Mouse (Mus musculus) MEL (cell line): ENCODE measurements at regions not wholly inside any gene's neighbourhood (a gene's known extent, or its start where the extent isn't known, plus 50 kb on each side); places are given as distances from the start of the nearest gene placed in this dataset.

Source experiments
- DNase-seq: peaks from one replicate; pipeline ENCODE4 v3.0.0; 2011; ENCODE audit warnings: low read depth, low spot score
- H3K27ac ChIP-seq: 2 replicates; pipeline ENCODE4 v1.5.1; 2012; ENCODE audit warnings: low read depth, mild to moderate bottlenecking, control low read depth, low read length, moderate library complexity; ENCODE audit not compliant: control insufficient read depth
- H3K27me3 ChIP-seq, 2 experiments: fragments of 150-350 bp in 1 of 2; sonication (generic) in 1 of 2; 2 replicates each; pipeline ENCODE4 v1.6.1; 2012; ENCODE audit warnings: low read length in 2 of 2, mild to moderate bottlenecking in 2 of 2, improper control_type of control experiment in 1 of 2, moderate library complexity in 1 of 2; ENCODE audit not compliant: insufficient read depth in 2 of 2, control insufficient read depth in 1 of 2
- H3K36me3 ChIP-seq, 2 experiments: 2 replicates each; pipeline ENCODE4 v1.6.1; 2012 to 2014; ENCODE audit warnings: low read length in 2 of 2, improper control_type of control experiment in 1 of 2, inconsistent platforms in 1 of 2, mild to moderate bottlenecking in 1 of 2; ENCODE audit not compliant: insufficient read depth in 2 of 2, control insufficient read depth in 1 of 2
- H3K4me1 ChIP-seq, 2 experiments: fragments of 150-350 bp in 1 of 2; sonication (generic) in 1 of 2; 2 replicates each; pipeline ENCODE4 v1.6.1; 2012; ENCODE audit warnings: low read length in 2 of 2, improper control_type of control experiment in 1 of 2, mild to moderate bottlenecking in 1 of 2; ENCODE audit not compliant: insufficient read depth in 2 of 2, control insufficient read depth in 1 of 2
- H3K4me3 ChIP-seq, 2 experiments: fragments of 150-350 bp in 1 of 2; sonication (generic) in 1 of 2; 2 replicates each; pipeline ENCODE4 v1.5.1; 2012; ENCODE audit warnings: low read depth in 2 of 2, low read length in 2 of 2, mild to moderate bottlenecking in 2 of 2, moderate library complexity in 2 of 2, control low read depth in 1 of 2, improper control_type of control experiment in 1 of 2; ENCODE audit not compliant: control insufficient read depth in 1 of 2, insufficient read depth in 1 of 2
- H3K79me2 ChIP-seq: 2 replicates; pipeline ENCODE4 v1.6.1; 2012; ENCODE audit warnings: mild to moderate bottlenecking, low read length, moderate library complexity; ENCODE audit not compliant: control insufficient read depth, poor library complexity, insufficient read depth
- H3K9ac ChIP-seq: 2 replicates; pipeline ENCODE4 v1.6.1; 2012; ENCODE audit warnings: low read depth, mild to moderate bottlenecking, control low read depth, low read length, moderate library complexity; ENCODE audit not compliant: control insufficient read depth, poor library complexity, severe bottlenecking
- H3K9me3 ChIP-seq: fragments of 150-350 bp; sonication (generic); replicated peaks from 2 replicates; pipeline ENCODE4 v1.6.1; 2012; ENCODE audit warnings: mild to moderate bottlenecking, low read length, improper control_type of control experiment, moderate library complexity; ENCODE audit not compliant: insufficient read depth
- BHLHE40 ChIP-seq: IDR thresholded peaks from 2 replicates; pipeline ENCODE4 v1.6.1; 2012; ENCODE audit warnings: low read depth, mild to moderate bottlenecking, inconsistent platforms, low read length, improper control_type of control experiment, borderline replicate concordance
- CHD1 ChIP-seq: IDR thresholded peaks from 2 replicates; pipeline ENCODE4 v1.6.1; 2012; ENCODE audit warnings: low read depth, mild to moderate bottlenecking, inconsistent platforms, low read length, improper control_type of control experiment
- CHD2 ChIP-seq: IDR thresholded peaks from 2 replicates; pipeline ENCODE4 v1.6.1; 2011; ENCODE audit warnings: low read length, improper control_type of control experiment
- E2F4 ChIP-seq: IDR thresholded peaks from 2 replicates; pipeline ENCODE4 v1.6.1; 2011; ENCODE audit warnings: low read depth, low read length, improper control_type of control experiment, borderline replicate concordance
- ETS1 ChIP-seq: IDR thresholded peaks from 2 replicates; pipeline ENCODE4 v1.6.1; 2012; ENCODE audit warnings: low read depth, mild to moderate bottlenecking, inconsistent platforms, low read length, improper control_type of control experiment, moderate library complexity
- KAT2A ChIP-seq: conservative IDR thresholded peaks from 2 replicates; pipeline ENCODE4 v1.6.1; 2012; ENCODE audit warnings: low read depth, low read length, improper control_type of control experiment, inconsistent platforms
- MXI1 ChIP-seq: IDR thresholded peaks from 2 replicates; pipeline ENCODE4 v1.6.1; 2011; ENCODE audit warnings: mild to moderate bottlenecking, low read depth, low read length, improper control_type of control experiment
- MYB ChIP-seq: IDR thresholded peaks from 2 replicates; pipeline ENCODE4 v1.6.1; 2011; ENCODE audit warnings: mild to moderate bottlenecking, low read depth, low read length, improper control_type of control experiment
- NRF1 ChIP-seq: IDR thresholded peaks from 2 replicates; pipeline ENCODE4 v1.6.1; 2014; ENCODE audit warnings: low read depth, mild to moderate bottlenecking, inconsistent platforms, low read length, improper control_type of control experiment, moderate library complexity; ENCODE audit not compliant: poor library complexity, insufficient read depth, severe bottlenecking
- POLR2A ChIP-seq, 2 experiments: IDR thresholded peaks; 2 replicates each; pipeline ENCODE4 v1.6.1; 2011 to 2012; ENCODE audit warnings: low read length in 2 of 2, mild to moderate bottlenecking in 2 of 2, control low read depth in 1 of 2, improper control_type of control experiment in 1 of 2, low read depth in 1 of 2, moderate library complexity in 1 of 2; ENCODE audit not compliant: control insufficient read depth in 1 of 2, insufficient read depth in 1 of 2, poor library complexity in 1 of 2
- POLR2AphosphoS5 ChIP-seq: IDR thresholded peaks from 2 replicates; pipeline ENCODE4 v1.6.1; 2012; ENCODE audit warnings: low read depth, borderline replicate concordance, mild to moderate bottlenecking, inconsistent platforms, low read length, moderate library complexity, mixed read lengths
- RAD21 ChIP-seq: IDR thresholded peaks from 2 replicates; pipeline ENCODE4 v1.6.1; 2011; ENCODE audit warnings: mild to moderate bottlenecking, low read depth, low read length, improper control_type of control experiment
- TAL1 ChIP-seq: IDR thresholded peaks from 2 replicates; pipeline ENCODE4 v1.6.1; 2012; ENCODE audit warnings: mild to moderate bottlenecking, inconsistent platforms, low read length, moderate library complexity, mixed read lengths
- USF1 ChIP-seq: IDR thresholded peaks from 2 replicates; pipeline ENCODE4 v1.6.1; 2014; ENCODE audit warnings: low read depth, mild to moderate bottlenecking, inconsistent platforms, low read length, improper control_type of control experiment, moderate library complexity
- ZC3H11A ChIP-seq: IDR thresholded peaks from 2 replicates; pipeline ENCODE4 v1.6.1; 2012; ENCODE audit warnings: low read depth, mild to moderate bottlenecking, inconsistent platforms, low read length, improper control_type of control experiment
- ZKSCAN1 ChIP-seq: IDR thresholded peaks from 2 replicates; pipeline ENCODE4 v1.6.1; 2012; ENCODE audit warnings: low read depth, mild to moderate bottlenecking, inconsistent platforms, low read length, improper control_type of control experiment, moderate library complexity
- ZNF384 ChIP-seq: IDR thresholded peaks from 2 replicates; pipeline ENCODE4 v1.6.1; 2012; ENCODE audit warnings: low read depth, mild to moderate bottlenecking, inconsistent platforms, low read length, improper control_type of control experiment

DNA sequence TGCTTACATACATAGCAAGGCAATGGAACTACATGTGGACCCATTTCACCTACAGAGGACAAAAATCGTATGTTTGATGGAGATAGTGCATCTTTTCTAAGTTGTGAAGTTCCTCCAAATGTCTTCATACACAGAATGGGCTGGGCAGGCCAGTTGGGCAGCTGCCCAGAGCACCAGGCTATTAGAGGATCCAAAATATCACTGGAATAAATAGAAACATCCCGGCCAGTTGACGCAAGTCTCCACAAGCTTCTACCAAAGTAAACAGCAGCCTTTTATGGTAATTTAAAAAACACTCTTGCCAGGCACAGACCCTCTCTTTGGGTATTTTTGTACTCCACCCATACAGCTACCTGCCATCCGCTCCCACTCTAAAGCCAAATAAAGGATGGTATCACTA is 400.9 kb downstream of the H2al1j start:
- no peak overlapping the region for H3K9ac ChIP-seq
- H3K27ac ChIP-seq, result no peak overlapping the region
- no peak for TF ChIP-seq BHLHE40
- no peak for TF ChIP-seq MYB
- TF ChIP-seq ZC3H11A, result no peak
- TF ChIP-seq POLR2A (IDR thresholded peaks at IDR 0.05; ENCODE audit: control insufficient read depth in 1 of 2, insufficient read depth in 1 of 2, low read depth in 1 of 2, low read length in 2 of 2, poor library complexity in 1 of 2), result no peak
- no peak for TF ChIP-seq NRF1
- TF ChIP-seq POLR2AphosphoS5, result no peak
- no peak for TF ChIP-seq TAL1
- TF ChIP-seq E2F4, result no peak
- no peaks in the 10 kb centered on the region for H3K9me3 ChIP-seq
- DNase-seq, result no peak
- H3K4me3 ChIP-seq, result no peak overlapping the region
- H3K27me3 ChIP-seq, result peaks cover 0 to 1% of the 10 kb centered on the region in 2 experiments; a peak in 1 of 4 replicates
- no peaks in the 10 kb centered on the region for H3K36me3 ChIP-seq
- no peaks in the 10 kb centered on the region for H3K79me2 ChIP-seq
- no peaks in the 10 kb centered on the region for H3K4me1 ChIP-seq

DNA sequence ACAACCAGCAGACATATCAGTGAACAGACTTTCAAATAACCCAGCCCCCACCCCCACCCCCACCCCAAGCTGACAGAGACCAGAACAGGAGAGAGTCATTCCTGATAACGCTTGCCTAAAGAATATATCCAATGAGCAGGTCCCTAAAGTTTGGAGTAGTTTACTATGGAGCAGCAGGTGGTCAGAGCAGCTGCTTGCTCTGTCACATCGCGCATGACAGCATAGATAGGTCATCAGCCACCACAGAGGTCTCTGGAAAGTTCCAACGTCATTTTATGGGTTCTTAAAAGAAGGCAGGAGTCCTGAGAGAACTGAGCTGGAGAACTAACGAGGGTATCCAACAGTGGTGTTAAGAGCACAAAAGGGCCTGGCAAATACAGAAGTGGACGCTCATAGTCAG is 402.4 kb downstream of the H2al1j start:
- no peaks in the 10 kb centered on the region for H3K79me2 ChIP-seq
- H3K27ac ChIP-seq, result no peak overlapping the region
- TF ChIP-seq NRF1 (no peak), CHD1 (no peak), E2F4 (no peak), ETS1 (no peak), USF1 (no peak), KAT2A (no peak)
- no peak overlapping the region for H3K9ac ChIP-seq
- no peaks in the 10 kb centered on the region for H3K9me3 ChIP-seq
- no peak for DNase-seq
- no peaks in the 10 kb centered on the region for H3K36me3 ChIP-seq
- no peak overlapping the region for H3K4me3 ChIP-seq
- H3K4me1 ChIP-seq, result no peaks in the 10 kb centered on the region
- H3K27me3 ChIP-seq, result peaks cover 0 to 1% of the 10 kb centered on the region in 2 experiments; a peak in 1 of 4 replicates

DNA sequence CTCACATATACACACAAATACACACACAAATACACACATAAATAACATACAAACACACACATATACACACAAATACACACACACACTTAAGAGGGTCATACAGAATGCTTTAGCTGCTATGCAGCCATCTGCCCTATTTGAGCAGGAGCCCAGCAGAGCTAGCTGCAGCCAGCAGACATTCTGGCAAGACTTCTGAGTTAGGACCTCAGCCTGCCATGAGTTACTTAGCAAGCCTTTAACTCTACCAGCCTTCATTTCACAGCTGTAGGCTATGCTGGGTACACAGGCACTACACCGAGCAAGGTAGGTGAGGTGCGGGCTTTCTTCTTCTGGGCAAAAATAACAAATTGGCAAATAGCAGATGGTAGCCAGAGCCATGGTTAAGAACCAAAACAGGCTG is 404.7 kb downstream of the H2al1j start:
- TF ChIP-seq RAD21 (no peak), ZC3H11A (no peak), ZKSCAN1 (no peak), CHD2 (no peak), MXI1 (no peak), ZNF384 (no peak)
- Histone ChIP-seq H3K9me3 (no peaks in the 10 kb centered on the region), H3K27me3 (peaks cover 0 to 1% of the 10 kb centered on the region in 2 experiments; a peak in 1 of 4 replicates), H3K36me3 (no peaks in the 10 kb centered on the region), H3K9ac (no peak overlapping the region), H3K27ac (no peak overlapping the region), H3K79me2 (no peaks in the 10 kb centered on the region), H3K4me3 (no peak overlapping the region), H3K4me1 (no peaks in the 10 kb centered on the region)
- no peak for DNase-seq
